Mouse (Mus musculus) NIH3T3 (cell line): ENCODE data around the gene Osbp.
A peak's percentile ranks its signal among the peaks of the same experiment; 100 is the strongest.

Experiments
- DNase-seq: peaks from one replicate; pipeline ENCODE4 v3.0.0-alpha.2; 2012; ENCODE audit warnings: low read depth

Gene Osbp

DNA sequence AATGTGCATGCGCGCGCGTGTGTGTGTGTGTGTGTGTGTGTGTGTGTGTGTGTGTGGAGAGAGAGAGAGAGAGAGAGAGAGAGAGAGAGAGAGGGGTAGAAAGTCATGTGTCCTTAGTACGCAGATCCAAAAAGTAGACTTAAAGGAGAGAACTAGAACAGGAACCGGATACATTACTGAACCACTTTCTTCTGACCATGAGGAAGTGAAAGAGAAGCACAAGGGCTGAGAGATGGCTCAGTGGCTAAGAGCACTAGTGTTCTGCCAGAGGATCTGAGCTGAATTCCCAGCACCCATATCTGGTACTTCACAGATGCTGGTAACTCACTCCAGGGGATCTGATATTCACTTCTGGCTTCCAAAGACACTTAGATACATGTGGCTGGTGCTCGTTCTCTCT is 23.6 kb downstream of the Osbp start:
- DNase-seq, result no peak

DNA sequence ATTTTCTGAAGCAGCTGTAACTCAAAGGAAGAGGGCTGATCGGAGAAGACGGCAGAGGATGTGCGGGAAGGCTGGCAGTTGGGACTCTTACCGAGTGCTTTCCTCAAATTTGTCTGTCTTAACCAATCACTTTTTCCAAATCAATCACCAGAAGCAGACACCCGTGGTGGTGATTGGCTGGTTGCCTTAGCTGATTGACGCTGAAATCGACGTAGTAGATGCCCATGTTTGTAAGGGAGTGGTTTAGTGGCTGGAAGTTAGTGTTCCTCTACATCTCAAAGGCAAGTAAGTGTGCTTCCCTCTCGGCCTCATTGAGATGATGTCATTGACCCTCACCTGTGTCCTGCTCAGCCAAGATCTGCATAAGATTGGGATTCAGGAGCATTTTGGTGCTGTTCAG is 26.3 kb downstream of the Osbp start:
- DNase-seq, result no peak

DNA sequence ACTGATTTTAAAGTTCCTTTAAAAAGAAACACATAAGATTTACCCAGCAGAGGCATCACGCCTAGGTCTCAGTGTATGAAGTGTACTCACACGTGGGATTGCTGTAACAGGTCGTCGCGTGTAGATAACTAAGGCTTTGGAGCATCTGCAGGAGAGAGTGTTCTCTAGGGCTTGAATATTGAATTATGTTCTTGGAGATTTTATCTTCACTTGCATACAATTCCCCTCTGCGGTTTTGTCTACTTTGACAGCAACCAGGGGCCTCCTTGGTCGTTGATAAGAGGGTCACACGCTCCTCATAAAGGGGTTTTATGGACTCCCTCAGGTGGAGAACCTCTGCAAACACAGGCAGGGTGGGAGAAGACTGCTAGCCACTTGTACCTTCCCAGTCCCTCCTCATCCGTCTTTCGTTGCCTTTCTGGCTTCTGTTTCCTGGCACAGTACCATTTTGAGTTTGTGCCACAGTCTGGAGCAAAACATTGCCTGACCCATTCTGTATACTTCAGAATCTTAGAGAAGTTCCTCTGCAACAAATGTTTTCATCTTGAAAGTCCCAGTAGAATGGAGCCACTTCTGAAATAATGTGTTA is 26.8 kb downstream of the Osbp start:
- no peak for DNase-seq

DNA sequence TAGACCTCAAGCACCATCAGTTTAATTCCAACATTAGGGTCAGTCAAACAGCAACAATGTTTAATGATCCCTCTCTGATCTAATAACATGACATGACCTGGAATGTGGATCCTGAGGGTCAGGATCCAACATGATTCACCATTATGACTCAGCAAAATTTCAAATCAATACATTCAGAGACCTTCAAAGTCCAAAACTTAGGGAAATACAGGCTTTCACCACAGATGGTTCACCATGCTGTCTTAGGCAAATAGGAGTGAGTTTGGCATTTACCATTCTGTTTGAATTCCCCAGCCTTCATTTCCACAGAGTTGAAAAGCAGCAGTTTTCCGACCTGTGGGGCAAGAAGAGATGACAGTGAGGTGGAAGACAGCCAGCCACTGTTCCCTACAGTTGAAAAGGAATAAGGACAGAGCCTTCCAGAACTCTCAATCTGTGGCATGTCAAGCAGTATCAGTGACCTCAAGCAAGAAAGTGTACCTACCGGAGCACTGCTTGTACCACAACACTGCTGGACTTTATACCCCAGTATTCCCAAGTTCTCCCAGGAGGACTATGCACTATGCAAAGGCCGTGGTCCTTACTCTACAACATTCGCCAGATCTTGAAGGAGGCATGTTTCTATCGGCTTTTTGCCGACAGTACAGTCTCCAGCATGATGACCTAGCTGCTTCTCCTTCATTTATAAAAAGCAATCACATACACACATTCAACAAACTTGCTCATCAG is 29.1 kb downstream of the Osbp start:
- no peak for DNase-seq

DNA sequence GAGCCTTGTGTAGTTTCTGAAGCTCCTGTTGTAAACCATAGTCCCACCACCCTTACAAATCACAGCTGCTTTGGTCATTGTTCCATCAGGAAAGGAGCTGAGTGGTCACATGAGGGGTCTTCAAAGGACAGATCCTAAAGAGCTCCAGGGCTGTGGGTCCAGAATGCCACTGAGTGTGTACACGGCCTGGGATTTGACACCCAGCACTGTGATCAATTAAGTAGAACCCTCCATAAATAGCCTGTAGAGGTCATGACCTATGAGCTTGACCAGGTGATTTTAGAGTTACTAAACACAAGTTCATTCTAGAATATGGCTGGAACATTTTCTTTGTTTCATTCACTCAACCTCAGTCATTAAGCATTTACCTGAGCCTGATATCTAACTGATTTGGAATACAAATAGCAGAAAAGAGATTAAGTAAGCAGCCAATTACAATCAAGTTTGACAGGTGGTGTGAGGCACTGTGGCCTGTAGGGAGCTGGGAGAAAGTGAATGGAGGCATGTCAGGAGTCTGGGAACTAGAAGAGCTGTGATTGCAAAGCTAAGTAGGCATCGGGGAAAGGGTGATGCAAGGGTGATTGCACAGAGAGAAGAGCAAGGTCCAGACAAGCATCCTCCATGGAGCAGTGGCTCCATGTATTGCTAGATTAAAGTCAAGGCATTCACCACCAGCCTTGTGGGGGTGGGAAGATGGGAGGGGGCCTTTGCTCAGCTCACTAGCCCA is 30.1 kb downstream of the Osbp start:
- no peak for DNase-seq

DNA sequence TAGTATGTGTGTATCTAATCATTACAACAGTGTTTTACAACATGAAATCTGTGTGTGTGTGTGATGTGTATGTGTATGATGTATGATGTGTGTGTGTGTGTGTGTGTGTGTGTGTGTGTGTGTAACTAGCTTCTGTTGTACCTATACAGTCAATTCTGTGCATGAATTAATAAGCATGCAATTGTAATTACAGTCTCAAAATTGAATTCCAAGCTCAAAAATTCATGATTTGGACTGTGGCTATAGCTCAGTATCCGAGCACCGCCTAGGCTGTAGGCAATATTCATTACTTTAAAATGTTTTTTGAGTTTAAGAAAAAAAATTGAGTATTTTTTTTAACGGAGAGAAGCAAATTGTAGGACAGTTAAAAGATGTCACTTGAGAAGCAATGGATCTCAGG is 35.9 kb downstream of the Osbp start:
- DNase-seq, result no peak

DNA sequence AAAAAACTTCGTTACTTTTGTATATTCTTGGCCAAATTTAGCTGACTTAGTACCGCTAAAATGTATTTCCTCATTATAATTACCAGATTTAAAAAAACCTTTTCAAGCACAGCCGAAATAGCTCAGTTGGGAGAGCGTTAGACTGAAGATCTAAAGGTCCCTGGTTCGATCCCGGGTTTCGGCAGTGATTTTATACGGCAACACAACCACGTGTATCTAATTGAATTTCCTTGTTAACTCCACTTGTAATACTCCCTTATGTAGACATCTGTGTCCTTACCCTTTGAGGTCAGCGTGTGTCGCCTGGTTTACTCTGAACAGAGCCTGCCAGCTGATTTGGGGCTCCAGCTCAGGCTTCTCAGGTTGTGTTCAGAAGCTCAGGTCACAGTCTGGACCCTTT is 36.4 kb downstream of the Osbp start:
- peak; percentile 73 for DNase-seq

DNA sequence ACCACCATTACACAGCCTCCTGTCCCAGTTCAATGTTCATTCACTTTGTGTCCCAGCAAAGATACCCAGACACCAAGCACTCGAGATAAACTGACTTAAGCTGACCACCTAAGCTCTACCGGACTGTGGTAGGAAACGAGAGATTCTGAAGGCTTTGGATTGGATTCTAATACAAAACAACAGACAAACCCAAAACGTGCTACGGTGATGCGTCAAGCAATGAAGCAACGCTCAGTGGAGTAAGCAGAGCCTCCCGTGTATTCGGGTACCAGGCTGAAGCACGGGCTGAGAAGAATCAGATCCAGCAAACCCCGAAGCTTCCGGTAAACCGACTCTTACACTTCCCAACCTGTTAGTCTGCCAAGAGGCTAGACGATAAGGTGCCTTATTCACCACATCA is 37.0 kb downstream of the Osbp start:
- DNase-seq, result no peak

DNA sequence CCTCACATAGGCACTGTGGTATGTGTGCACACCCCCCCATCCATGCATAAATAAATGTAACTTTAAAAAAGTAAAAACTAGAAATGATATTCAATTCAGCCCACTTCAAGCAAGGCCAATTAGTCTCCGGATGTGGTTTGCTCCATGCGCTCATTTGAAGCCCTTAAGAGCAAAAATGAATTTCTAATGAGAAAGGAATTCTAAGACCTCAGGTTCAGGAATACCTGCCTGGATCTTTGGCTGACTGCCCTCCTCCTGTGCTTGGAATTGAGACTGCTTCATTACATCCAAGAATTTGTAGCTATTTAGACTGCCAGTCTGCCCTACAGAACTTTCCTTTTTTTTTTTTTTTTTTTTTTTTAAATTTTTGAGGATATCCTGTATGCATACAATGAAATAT is 37.8 kb downstream of the Osbp start:
- DNase-seq, result no peak

DNA sequence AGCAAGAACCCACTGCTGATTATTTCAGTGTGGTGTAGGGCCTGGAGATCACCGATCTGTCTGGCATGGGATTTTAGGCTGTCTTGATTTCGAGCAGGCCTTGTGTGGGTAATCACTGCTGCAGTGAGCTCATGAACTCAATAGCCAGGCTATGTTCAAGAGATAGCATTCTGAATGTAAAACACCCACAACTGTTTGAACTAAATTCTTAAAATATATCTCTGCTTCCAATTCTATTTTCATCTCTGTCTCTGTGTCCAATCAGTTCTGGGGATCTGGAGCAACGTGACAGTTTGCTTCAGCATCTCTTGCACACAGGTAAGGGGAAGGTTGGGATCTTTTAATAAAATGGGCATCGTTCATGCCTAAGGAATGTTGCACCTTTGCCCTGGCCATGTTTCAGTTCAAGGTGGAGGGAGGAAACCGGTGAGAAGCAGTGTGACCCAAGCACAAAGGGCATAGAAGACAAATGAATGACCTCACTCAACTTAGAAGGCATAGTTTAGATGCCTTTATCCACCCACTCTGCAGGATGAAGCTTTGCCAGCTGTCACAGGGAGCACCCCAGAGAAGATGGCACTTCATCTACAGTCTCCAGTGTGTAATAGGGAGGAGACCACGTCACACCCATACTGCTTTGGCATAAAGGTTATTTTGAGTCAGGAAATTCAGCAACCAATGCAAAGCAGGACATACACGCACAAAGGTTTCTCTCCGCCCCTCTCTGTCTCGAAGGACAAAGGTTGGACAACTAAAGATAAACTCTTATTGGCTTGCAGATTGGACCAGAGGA is 38.7 kb downstream of the Osbp start:
- peak; percentile 25 for DNase-seq

DNA sequence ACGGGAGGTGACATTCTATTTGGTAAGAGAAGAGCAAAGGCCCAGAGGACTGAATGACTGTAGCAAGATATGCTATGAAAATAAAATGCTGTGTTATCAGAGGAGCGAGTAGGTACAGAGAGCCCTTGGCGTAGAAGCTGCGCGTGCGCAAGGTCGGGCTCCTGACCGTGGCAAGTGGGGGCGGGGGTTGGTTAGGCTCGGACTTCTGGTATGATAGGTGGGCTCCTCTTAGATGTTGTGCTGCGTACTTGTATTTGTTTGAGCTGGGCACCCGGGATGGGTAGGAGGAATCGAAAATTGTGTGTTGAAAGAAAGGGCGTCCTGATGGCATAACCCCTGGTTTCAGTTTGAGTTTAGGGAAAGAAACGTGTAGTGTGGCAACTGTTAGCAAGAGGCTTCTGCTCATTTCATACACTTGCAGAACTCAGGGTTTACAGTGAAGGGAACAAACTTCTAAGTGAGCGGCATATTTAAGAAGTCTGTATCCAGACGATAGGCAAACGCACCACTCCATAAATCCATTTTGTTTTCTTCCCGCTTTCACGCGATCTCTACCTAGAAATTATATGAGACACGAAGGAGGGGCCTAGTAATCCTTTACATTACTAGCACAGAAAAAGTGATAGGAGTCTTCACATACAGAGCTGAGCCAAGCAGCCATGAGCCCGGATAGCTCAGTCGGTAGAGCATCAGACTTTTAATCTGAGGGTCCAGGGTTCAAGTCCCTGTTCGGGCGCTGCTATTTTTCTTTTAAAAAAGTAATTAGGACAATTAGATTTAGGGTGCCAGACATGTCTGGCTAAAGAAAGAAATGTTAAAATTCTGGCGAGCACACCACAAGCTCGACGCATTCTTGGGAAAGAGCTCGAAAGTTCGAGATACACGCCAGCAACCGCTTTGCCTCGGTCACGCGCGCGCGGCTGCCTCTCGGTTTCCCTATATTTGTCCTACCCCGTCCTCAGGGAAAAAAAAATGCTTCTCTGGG is 39.9 kb downstream of the Osbp start:
- peak; percentile 96 for DNase-seq

DNA sequence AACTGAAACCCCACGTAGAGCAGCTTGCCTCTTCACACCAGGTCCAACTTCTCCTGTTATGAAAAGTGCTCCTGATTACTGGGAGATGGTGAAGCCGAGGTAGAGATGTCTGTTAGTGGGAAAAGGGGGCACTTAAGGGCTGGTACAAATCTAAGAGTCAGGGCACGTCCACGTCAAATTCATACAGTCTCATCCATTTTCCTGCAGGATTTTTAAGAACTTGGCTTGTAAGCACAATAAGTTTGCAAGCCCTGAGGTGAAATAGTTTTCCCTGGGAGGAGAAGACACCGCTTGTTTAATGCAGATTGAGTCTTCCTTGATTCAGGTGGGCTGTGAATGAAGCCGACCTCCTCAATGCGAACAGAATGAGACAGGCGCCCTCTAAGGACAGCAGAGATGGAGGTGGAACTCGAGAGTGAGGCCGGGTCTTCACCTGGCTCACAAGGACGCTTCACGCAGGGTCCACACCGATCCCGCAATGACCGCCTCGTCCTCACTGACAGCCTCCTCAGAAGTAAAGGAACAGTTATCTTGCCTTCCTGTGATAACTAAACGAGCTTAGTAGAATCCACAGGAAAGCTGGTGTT is 40.7 kb downstream of the Osbp start:
- peak; percentile 53 for DNase-seq

DNA sequence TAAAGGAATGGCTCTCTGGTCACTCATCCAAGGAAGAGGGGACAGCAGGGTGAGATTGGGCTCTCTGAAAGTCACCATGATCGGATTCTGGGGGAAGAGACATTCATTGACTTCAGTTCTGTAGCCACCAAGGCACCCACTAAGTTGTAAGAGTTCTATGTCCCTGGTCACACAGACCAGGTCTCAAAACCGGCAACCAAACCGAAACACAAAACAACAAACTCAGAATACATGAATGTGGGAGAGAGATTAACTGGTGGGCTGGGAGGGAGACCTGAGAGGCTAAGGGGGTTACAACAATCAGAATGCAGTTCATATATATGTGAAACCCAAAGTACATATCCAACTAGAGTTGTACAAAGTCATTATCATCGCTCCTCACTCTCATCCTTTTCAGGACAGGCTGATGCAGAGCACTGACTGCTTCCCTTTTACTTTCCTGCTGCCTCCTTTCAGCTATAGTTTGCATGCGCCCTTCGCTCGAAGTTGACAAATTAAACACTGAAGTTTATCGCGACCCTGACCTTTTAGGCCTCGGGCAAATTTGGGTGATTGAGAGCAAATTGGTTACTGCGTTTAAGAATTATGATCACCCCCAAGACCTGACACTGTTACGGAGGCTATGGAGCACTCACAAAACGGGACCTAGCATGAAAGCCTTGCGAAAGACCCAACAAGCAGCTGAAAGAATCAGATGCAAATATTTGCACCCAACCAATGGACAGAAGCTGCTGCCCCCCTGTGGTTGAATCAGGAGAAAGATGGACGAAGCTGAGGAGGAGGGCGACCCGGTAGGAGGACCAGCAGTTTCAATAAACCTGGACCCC is 41.6 kb downstream of the Osbp start:
- peak; percentile 89 for DNase-seq

DNA sequence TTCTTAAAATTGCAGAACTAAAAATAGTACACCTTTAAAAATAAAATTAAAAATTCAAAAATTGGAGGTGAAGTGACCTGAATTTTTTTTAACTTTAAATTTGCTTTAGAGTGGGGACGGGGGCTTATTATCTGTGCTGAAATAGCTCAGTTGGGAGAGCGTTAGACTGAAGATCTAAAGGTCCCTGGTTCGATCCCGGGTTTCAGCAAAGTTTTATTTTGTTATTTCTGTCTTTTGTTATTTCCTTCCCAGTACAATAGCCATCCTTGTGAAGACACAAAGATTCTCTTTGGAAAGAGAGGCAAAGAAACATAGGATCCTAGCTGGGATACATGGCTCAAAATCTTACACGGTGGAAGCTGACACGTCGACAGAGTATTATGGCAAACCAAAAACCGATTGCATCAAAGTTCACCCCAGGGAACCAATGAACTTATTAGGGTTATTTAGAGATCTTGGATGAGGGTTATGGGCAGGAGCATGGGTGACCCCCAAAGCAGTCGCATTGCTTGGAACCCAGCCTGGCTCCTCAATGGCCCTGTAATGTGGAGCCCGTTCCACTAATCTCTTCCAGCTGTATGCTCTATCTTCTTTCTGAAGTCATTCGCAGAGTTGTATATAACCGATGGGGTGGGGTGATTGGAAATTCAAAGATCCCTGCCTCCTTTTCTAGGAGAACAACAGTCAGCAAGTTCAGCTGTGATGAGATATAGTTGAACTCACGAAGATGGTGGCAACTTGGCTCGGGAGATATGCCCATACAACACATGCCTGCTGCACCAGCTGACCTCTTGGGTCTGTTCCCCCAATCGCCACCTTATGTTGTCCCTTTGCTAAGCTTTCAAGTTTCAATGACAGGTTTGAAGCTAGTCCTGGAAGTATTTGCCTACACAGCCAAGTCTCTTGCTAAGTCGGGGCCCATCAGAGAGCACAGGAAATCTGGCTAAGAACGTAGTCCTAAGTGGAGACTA is 43.0 kb downstream of the Osbp start:
- DNase-seq, result peak; percentile 49

DNA sequence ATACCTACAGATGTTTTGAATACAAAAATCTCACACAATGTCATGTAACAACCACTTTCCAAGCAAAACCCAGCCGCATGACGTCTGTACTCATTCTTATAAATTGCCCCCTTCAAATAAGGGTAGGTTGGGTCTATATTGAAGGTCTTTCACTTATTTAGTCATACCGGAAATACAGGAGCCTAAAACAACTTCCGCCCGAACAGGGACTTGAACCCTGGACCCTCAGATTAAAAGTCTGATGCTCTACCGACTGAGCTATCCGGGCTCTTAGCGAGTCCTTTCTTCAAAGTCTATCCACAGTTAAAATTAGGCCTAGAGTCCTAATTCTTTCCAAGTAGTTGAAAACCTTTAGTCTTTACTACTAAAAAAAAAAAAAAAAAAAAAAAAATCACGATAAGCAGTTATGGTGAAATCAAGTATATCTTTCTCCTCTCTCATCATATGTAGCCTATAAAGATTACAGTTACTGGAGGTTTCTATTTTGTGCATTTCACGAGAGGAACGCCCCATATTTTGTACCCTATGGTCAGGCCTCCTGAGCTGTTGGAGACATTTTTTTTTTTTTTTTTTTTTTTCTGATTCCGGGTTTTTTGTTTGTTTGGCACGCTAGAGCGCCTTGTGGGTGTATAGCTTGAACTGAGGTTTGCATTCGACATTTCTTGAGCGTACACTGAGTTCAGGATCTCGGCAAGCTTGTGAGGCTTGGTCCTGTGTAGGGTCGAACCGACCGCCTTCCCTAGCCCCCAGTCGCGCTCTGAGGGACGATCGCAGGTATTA is 44.0 kb downstream of the Osbp start:
- peak; percentile 93 for DNase-seq

DNA sequence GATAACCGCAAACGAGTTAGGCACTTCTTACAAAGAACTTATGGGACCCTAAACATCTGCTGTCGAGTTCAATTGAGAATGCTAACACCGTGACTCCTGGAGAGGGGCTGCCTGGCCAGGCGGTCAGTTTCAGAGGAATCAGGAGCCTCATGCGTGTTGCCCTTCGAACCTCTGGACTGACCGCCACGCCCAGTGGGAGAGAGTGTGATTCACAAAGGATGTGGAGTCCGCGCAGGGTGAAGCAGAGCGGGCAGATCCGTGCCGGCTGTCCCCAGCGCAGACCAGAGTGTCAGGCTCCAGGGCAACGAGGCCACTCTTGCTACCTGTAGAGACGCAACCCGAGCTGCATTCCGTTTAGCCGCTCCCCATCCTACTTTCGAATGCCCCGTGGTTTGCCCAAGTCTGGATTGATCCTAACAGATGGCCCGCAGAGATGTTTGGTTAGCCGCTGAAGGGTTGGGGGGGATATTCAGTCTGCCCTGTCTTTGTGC is 44.6 kb downstream of the Osbp start:
- peak; percentile 85 for DNase-seq

DNA sequence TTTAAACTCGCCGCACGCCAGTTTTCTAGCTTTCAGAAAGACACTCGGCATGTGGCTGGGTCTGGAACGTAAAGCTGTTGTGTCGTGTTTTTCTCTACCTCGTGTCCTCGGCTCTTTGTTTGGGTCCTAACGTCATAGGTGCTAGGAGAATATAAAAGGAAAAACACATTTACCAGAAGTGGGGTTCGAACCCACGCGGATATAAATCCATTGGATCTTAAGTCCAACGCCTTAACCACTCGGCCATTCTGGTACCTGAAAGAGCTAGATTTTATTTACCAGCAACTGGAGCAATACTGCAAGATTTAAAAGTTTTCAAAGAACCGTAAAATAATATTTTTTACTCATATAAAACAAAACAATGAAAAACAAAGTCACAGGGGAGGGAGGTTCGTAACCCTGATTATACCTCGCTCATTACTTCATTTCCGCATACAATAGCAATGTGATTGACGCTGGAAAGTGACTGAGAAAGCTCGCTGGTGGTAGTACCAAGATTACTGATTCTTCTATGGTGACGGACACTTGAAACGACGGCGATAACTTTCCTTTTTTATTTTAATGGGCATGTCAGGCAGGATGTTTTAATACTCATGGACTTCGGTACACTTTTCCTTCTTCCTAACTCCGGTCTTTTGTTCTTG is 45.3 kb downstream of the Osbp start:
- DNase-seq, result peak; percentile 96
